Mouse (Mus musculus) thymus, adult 2 months (tissue): ENCODE measurements around the gene Zbtb20. TPM values are rescaled to one million over a fixed set of nuclear protein-coding genes. Genes with fewer than 3 reads are reported as not detected.

Source experiments
- DNase-seq: peaks from one replicate; pipeline ENCODE4 v3.0.0; 2021
- H3K27ac ChIP-seq: fragments of 200-500 bp; 2 replicates; pipeline ENCODE4 v1.5.1; 2012; ENCODE audit warnings: low read length, control low read depth; ENCODE audit not compliant: control insufficient read depth, insufficient read depth
- H3K27me3 ChIP-seq: fragments of 200-500 bp; 2 replicates; pipeline ENCODE4 v1.6.1; 2012; ENCODE audit warnings: mild to moderate bottlenecking, low read length, moderate library complexity, mixed read lengths; ENCODE audit not compliant: control insufficient read depth, insufficient read depth
- H3K36me3 ChIP-seq: fragments of 200-500 bp; 2 replicates; pipeline ENCODE4 v1.6.1; 2012; ENCODE audit warnings: mild to moderate bottlenecking, low read length, moderate library complexity; ENCODE audit not compliant: control insufficient read depth, insufficient read depth
- H3K4me1 ChIP-seq: fragments of 200-500 bp; replicated peaks from 2 replicates; pipeline ENCODE4 v1.6.1; 2012; ENCODE audit warnings: low read length; ENCODE audit not compliant: control insufficient read depth, insufficient read depth
- H3K4me3 ChIP-seq: fragments of 200-500 bp; 2 replicates; pipeline ENCODE4 v1.5.1; 2012; ENCODE audit warnings: mild to moderate bottlenecking, low read length, control low read depth, moderate library complexity; ENCODE audit not compliant: control insufficient read depth, insufficient read depth
- CTCF ChIP-seq: fragments of 200-500 bp; IDR thresholded peaks from 2 replicates; pipeline ENCODE4 v1.5.1; 2012; ENCODE audit warnings: mild to moderate bottlenecking, control low read depth, low read length, moderate library complexity, borderline replicate concordance; ENCODE audit not compliant: control insufficient read depth, poor library complexity, insufficient read depth; ENCODE audit errors: extremely low read depth
- POLR2A ChIP-seq: fragments of 200-500 bp; IDR thresholded peaks from 2 replicates; pipeline ENCODE4 v1.6.1; 2012; ENCODE audit warnings: mild to moderate bottlenecking, low read length, control low read depth, moderate library complexity; ENCODE audit not compliant: control insufficient read depth, poor library complexity, insufficient read depth; ENCODE audit errors: extremely low read depth
- WGBS: fragments of 180-500 bp; shearing (Covaris S2); methylation state at CpG from one replicate; pipeline ENCODE4 v1.1.7; 2018; 5-methylcytosine and 5-hydroxymethylcytosine counted together
- polyA plus RNA-seq: library from polyadenylated mRNA; depleted of rRNA; stranded (reverse); fragments of >200 nt; gene quantifications from 2 replicates; pipeline ENCODE4 v1.2.3, GENCODE M21; 2012

Zbtb20 gene
- polyA plus RNA-seq, 1 experiment: 19.1 TPM

DNA sequence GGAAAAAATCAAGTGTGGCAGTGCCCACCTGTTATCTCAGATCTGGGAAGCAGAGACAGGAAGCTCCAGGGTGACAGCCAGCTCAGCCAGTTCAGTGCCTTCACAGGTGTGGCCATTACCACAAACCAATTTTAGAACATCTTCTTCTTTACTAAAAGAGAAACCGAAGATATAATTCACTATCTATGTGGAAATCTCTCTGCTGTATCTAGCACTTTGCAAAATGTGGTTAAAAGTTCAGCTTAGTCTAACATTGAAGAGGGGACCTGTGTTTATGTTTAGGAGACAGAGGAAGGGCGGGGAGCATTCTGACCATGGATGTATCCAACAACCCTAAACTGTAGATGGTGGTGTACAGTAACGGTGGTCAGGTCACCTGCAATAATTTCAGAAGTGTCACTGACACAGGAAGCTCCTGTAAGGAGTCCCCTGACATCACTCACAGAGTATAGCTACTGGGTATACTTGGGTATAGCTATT, 814.6 kb downstream of the Zbtb20 start:
- TF ChIP-seq POLR2A: no peak
- no peak for TF ChIP-seq CTCF
- H3K4me1 ChIP-seq: peaks cover 10% of the 10 kb centered on the region
- H3K36me3 ChIP-seq: no peaks in the 10 kb centered on the region
- WGBS: 11% methylated on average over 3 of the region's 3 CpGs
- no peaks in the 10 kb centered on the region for H3K27me3 ChIP-seq
- no peak overlapping the region for H3K4me3 ChIP-seq
- H3K27ac ChIP-seq: no peak overlapping the region
- peak; percentile 38 for DNase-seq

- 86% methylated on average over 2 of the region's 2 CpGs for WGBS
- Histone ChIP-seq H3K36me3 (no peaks in the 10 kb centered on the region), H3K27ac (no peak overlapping the region), H3K4me1 (peaks cover 12% of the 10 kb centered on the region), H3K27me3 (no peaks in the 10 kb centered on the region), H3K4me3 (no peak overlapping the region)
- no peak for DNase-seq
- TF ChIP-seq POLR2A: no peak
- no peak for TF ChIP-seq CTCF
These were observed 815.2 kb downstream of the Zbtb20 start for GRCm38 (mm10) chr16:43690912-43691311.

GRCm38 (mm10) chr16:43691741-43692140, 816.1 kb downstream of the Zbtb20 start:
- no peak overlapping the region for H3K4me3 ChIP-seq
- no peak for DNase-seq
- WGBS: 87% methylated on average over 5 of the region's 5 CpGs
- H3K27me3 ChIP-seq: no peaks in the 10 kb centered on the region
- peaks cover 12% of the 10 kb centered on the region for H3K4me1 ChIP-seq
- no peaks in the 10 kb centered on the region for H3K36me3 ChIP-seq
- TF ChIP-seq CTCF (no peak), POLR2A (no peak)
- no peak overlapping the region for H3K27ac ChIP-seq
